Mouse (Mus musculus): ENCODE measurements around the gene Gm12794.
"Not testable (repeated sequence)": the region's sequence is repeated elsewhere in the genome, so short reads cannot be mapped to it uniquely, and the experiment has no call there.

The Gm12794 gene

GRCm38 (mm10) chr4:101940107-101940506 lies at the start of gene Gm12794:
Gene Gm12794 (plus strand): TSS chr4:101940407.
- not testable (repeated sequence) for DNase-seq (ENCODE audit: low read depth)

- no peak for DNase-seq (ENCODE audit: low read depth)
These were observed 46.4 kb upstream of the Gm12794 start, which contains the start of gene C130073F10Rik for GRCm38 (mm10) chr4:101893656-101894420. Gene C130073F10Rik (minus strand): TSS chr4:101893789.

GRCm38 (mm10) chr4:101908821-101909220 lies 31.4 kb upstream of the Gm12794 start, which contains the start of gene Gm12800:
Gene Gm12800 (plus strand): TSS chr4:101909121.
- not testable (repeated sequence) for DNase-seq (ENCODE audit: low read depth)

GRCm38 (mm10) chr4:101980949-101981348 lies 40.7 kb downstream of the Gm12794 start, which contains the start of gene Gm12790:
Gene Gm12790 (minus strand): TSS chr4:101981049.
- DNase-seq (ENCODE audit: low read depth), result not testable (repeated sequence)

- no peak for DNase-seq (ENCODE audit: low read depth)
These were observed 45.5 kb downstream of the Gm12794 start for GRCm38 (mm10) chr4:101985678-101986077.

GRCm38 (mm10) chr4:101986326-101986725 lies 46.1 kb downstream of the Gm12794 start, which contains the start of gene Gm12789:
Gene Gm12789 (plus strand): TSS chr4:101986626.
- DNase-seq (ENCODE audit: low read depth), result not testable (repeated sequence)
